Mouse (Mus musculus) heart, adult 2 months (tissue): ENCODE data around the gene Utp6. TPM values are rescaled to one million over a fixed set of nuclear protein-coding genes. Genes with fewer than 3 reads are reported as not detected.

Source experiments
- DNase-seq, 2 experiments: peaks; one replicate each; pipeline ENCODE4 v3.0.0; 2021
- H3K27ac ChIP-seq: fragments of 200-600 bp; 2 replicates; pipeline ENCODE4 v1.8.1; 2022
- H3K27me3 ChIP-seq: fragments of 200-500 bp; 2 replicates; pipeline ENCODE4 v1.6.1; 2012; ENCODE audit warnings: mild to moderate bottlenecking, low read length, inconsistent platforms, mixed read lengths; ENCODE audit not compliant: control insufficient read depth, insufficient read depth
- H3K36me3 ChIP-seq: fragments of 200-500 bp; 2 replicates; pipeline ENCODE4 v1.6.1; 2012; ENCODE audit warnings: low read length, inconsistent platforms; ENCODE audit not compliant: control insufficient read depth, insufficient read depth
- H3K4me1 ChIP-seq: fragments of 200-500 bp; 2 replicates; pipeline ENCODE4 v1.6.1; 2011; ENCODE audit warnings: low read length; ENCODE audit not compliant: control insufficient read depth, insufficient read depth
- H3K4me3 ChIP-seq: fragments of 200-600 bp; 2 replicates; pipeline ENCODE4 v1.8.1; 2022
- H3K79me2 ChIP-seq: fragments of 200-500 bp; replicated peaks from 2 replicates; pipeline ENCODE4 v1.6.1; 2012; ENCODE audit warnings: mild to moderate bottlenecking, inconsistent platforms, low read length, moderate library complexity, mixed read lengths; ENCODE audit not compliant: control insufficient read depth, insufficient read depth
- H3K9ac ChIP-seq: fragments of 200-500 bp; 2 replicates; pipeline ENCODE4 v1.6.1; 2012; ENCODE audit warnings: low read depth, mild to moderate bottlenecking, control low read depth, inconsistent platforms, low read length, mixed read lengths
- CTCF ChIP-seq: fragments of 200-600 bp; IDR thresholded peaks from 2 replicates; pipeline ENCODE4 v1.8.1; 2022; ENCODE audit warnings: antibody characterized with exemption, mild to moderate bottlenecking, moderate library complexity
- EP300 ChIP-seq: fragments of 200-500 bp; IDR thresholded peaks from 2 replicates; pipeline ENCODE4 v1.6.1; 2011; ENCODE audit warnings: low read depth, low read length, control low read depth; ENCODE audit not compliant: insufficient read depth
- POLR2A ChIP-seq: fragments of 200-500 bp; IDR thresholded peaks from 2 replicates; pipeline ENCODE4 v1.6.1; 2011; ENCODE audit warnings: mild to moderate bottlenecking, low read depth, low read length, control low read depth; ENCODE audit not compliant: insufficient read depth
- WGBS: fragments of 180-500 bp; shearing (Covaris S2); methylation state at CpG from one replicate; pipeline ENCODE4 v1.1.7; 2018; 5-methylcytosine and 5-hydroxymethylcytosine counted together
- intact Hi-C: fragments of 180-260 bp; cut with DNase I; formaldehyde crosslinking; loops from one replicate; pipeline ENCODE4 v1.15.1; 2025
- long read RNA-seq: library from polyadenylated mRNA; stranded (forward); transcript quantifications from one replicate; pipeline ENCODE4 v2.0.0, GENCODE M21; 2021
- polyA plus RNA-seq: library from polyadenylated mRNA; depleted of rRNA; stranded (reverse); fragments of >200 nt; gene quantifications from 2 replicates; pipeline ENCODE4 v1.2.3, GENCODE M21; 2012; rRNA removed
- total RNA-seq, 2 experiments: library from RNA; stranded (reverse); gene quantifications; 2 replicates each; pipeline ENCODE4 v1.2.3; 2021

Gene Utp6
- total RNA-seq (10 to 100 TPM; 25.5 to 26.6 TPM), polyA plus RNA-seq (5.9 and 11.7 TPM in 2 replicates)
- long read RNA-seq, transcript Utp6-201 (19 exons, 3,877 nt): major isoform, 10 of 11 reads
- long read RNA-seq, partial matches to known transcripts: 0 of 11 reads
- long read RNA-seq, other reads (novel, unspliced or antisense): 1 of 11 reads

DNA sequence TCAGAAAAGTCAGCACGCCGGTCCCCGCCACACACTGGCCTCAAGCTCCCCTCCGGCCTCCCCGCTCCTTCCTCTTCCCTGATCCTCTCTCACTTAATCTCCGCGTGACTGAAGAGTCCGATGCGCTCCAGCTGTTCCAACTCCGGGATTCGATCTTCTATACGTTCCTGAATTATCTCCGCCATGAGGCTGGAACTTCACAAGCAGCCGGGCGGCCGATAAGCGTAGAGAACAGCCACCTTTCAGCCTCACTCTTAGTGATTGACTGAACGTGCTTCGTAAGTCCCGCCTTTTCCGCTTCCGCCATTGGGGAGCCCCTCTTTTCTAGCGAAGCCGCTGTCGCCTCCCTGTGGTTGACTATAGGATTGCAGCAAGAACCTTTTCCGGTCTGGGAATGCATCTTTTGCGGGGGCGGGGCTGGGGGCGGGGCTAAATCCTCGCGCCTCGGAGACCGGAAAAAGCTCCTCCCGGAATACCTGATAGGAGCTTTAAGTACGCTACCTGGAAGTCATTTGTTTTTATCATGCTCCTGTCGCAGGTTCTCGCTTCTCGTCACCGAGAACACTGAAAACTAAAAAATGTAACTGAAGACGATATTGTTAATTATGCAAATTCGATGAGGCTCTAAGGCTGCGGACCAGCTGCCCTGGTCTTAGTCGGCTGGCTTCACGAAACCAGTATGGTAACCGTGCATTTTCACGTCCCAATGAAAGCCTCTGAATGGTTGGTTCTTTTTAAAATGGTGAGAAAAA is at the start of gene Utp6:
Utp6 (minus strand) TSS at position 266 of the 752 bp plus-strand sequence.
- DNase-seq: peak; percentile 97 to 98
- under 1% methylated on average over 46 of the region's 46 CpGs for WGBS
- no peaks in the 10 kb centered on the region for H3K79me2 ChIP-seq
- peak within 1 kb of the TSS; percentile 59 for H3K9ac ChIP-seq
- no peaks in the 10 kb centered on the region for H3K36me3 ChIP-seq
- H3K4me3 ChIP-seq: peak within 1 kb of the TSS; percentile 55
- intact Hi-C loops: loop anchor here (2.0 kb wide), 1 partner anchor 30 kb away; the partner anchor contains the start of gene Suz12
- peak; percentile 91 for TF ChIP-seq POLR2A
- peak; percentile 59; the same call in 1 of the 2 replicates for TF ChIP-seq EP300
- TF ChIP-seq CTCF: peak; percentile 85
- peak within 1 kb of the TSS; percentile 70 for H3K27ac ChIP-seq
- no peaks in the 10 kb centered on the region for H3K27me3 ChIP-seq
- no peaks in the 10 kb centered on the region for H3K4me1 ChIP-seq

GRCm38 (mm10) chr11:79994271-79994988 is 32.2 kb upstream of the Utp6 start:
- WGBS: 5% methylated on average over 7 of the region's 7 CpGs
- no peak for TF ChIP-seq EP300
- no peak for TF ChIP-seq CTCF

DNA sequence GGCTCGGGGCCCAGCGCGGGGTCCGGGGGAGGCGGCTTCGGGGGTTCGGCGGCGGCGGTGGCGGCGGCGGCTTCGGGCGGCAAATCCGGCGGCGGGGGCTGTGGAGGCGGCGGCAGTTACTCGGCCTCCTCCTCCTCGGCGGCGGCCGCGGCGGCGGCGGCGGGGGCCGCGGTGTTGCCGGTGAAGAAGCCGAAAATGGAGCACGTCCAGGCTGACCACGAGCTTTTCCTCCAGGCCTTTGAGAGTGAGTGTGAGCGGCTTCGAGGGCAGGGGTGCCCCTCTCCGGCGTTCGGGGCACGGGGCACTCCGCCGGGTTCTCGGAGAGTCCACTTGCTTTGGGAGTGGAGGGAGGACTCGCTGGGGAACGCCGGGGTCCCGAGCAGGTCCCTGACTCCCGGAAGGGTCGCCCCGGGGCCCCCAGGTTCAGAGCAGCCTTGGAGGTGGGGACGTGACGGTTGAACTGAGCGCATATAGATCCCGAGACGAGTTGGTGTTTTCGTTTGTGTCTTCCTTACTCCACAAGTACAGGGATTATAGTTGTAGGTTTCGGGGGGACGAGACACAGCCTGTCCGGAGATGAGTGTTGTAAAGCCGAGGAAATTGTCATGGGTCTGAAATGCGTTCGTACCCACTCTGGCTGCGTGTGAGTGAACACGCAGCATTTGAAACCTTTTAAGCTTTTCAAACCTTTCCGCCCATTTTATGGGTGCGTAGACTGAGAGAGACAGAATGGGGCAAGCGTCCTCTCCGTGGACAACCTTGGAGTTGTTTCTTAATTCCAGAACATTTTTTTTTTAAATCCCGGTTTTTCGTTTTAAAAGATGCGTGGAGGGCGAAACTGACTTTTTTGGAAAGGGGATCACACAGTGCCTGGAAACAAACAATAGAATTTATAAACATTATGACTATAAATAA is 31.4 kb upstream of the Utp6 start:
- TF ChIP-seq CTCF (no peak), POLR2A (no peak), EP300 (no peak)
- H3K4me1 ChIP-seq: no peaks in the 10 kb centered on the region
- no peaks in the 10 kb centered on the region for H3K27me3 ChIP-seq
- H3K4me3 ChIP-seq: peak overlapping the region; percentile 84
- under 1% methylated on average over 68 of the region's 74 CpGs for WGBS
- no peak for DNase-seq
- H3K36me3 ChIP-seq: no peaks in the 10 kb centered on the region; the same call in 1 of the 2 replicates
- H3K9ac ChIP-seq: peak overlapping the region; percentile 98
- peaks cover 5% of the 10 kb centered on the region; the same call in 1 of the 2 replicates for H3K79me2 ChIP-seq
- peak overlapping the region; percentile 88 for H3K27ac ChIP-seq
- intact Hi-C loops: loop anchor here (2.0 kb wide), 1 partner anchor 31 kb away; the partner anchor contains the start of gene Utp6

More at GRCm38 (mm10) chr11:79994271-79994988, 32.2 kb upstream of the Utp6 start:
- H3K27ac ChIP-seq: no peak overlapping the region; the same call in 1 of the 2 replicates
- H3K4me3 ChIP-seq: peak overlapping the region; percentile 84
- H3K9ac ChIP-seq: no peak overlapping the region
- no peaks in the 10 kb centered on the region for H3K4me1 ChIP-seq
- H3K79me2 ChIP-seq: peaks cover 5% of the 10 kb centered on the region; the same call in 1 of the 2 replicates
- intact Hi-C loops: no loop called here
- no peak for DNase-seq
- no peaks in the 10 kb centered on the region for H3K27me3 ChIP-seq
- no peaks in the 10 kb centered on the region; the same call in 1 of the 2 replicates for H3K36me3 ChIP-seq

DNA sequence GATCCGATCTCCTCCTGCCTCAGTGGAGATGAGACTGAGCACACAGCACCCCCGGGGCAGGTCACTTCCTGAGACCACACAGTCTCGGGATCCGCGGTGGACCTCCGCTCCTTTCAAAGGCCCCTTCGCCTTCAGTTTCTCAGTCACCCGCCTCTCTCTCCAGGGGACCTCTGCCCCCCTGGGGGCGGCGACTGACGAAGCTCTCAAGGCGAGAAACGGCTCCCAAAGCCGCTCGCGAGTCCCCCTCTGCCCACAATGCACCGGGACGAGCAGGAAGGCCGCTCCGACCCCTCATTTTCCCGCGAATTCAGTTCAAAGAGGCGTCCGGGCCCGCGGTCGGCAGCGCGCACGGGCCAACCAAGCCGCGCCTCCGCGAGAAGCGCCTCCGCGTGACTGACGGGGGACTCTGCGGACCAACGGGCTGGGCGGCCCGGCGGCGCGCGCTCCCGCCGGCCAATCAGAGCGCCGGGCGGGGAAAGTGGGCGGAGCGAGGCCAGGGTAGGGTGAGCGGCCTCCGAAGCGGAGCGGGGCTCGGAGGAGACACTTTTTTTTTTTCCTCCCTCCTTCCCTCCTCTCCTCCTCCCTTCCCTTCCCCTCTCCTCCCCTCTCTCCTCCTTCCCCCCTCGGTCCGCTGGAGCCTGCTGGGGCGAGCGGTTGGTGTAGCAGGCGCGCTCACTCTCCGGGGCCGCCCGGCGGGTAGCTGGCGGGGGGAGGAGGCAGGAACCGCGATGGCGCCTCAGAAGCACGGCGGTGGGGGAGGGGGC is 30.6 kb upstream of the Utp6 start, which contains the start of gene Suz12:
Suz12 (plus strand) TSS at position 515 of the 764 bp plus-strand sequence.
- Histone ChIP-seq H3K27ac (peak within 1 kb of the TSS; percentile 88), H3K9ac (peak within 1 kb of the TSS; percentile 98), H3K27me3 (no peaks in the 10 kb centered on the region), H3K79me2 (peaks cover 5% of the 10 kb centered on the region; the same call in 1 of the 2 replicates), H3K4me3 (peak within 1 kb of the TSS; percentile 84), H3K36me3 (no peaks in the 10 kb centered on the region; the same call in 1 of the 2 replicates), H3K4me1 (no peaks in the 10 kb centered on the region)
- intact Hi-C loops: loop anchor here (2.0 kb wide), 1 partner anchor 30 kb away; the partner anchor contains the start of gene Utp6
- WGBS: under 1% methylated on average over 65 of the region's 74 CpGs
- peak; percentile 95 to 98 for DNase-seq
- TF ChIP-seq EP300 (no peak), CTCF (no peak), POLR2A (peak; percentile 86)
